ENCODE assay signal across 10 mouse cellular contexts in genomic region chr10:79745411-79745810, GRCm38 (mm10). TPM values are rescaled to one million over a fixed set of nuclear protein-coding genes. Genes with fewer than 3 reads are reported as not detected.
DNase-seq lines count a peak whose midpoint lies in the region; ATAC-seq and TF ChIP-seq lines count a peak whose summit lies in the region.
"Had no signal": no experiment of that assay in that cellular context is flagged by ENCODE, and none has a peak within 500 bp of the region (broad histone marks: within the 10 kb centered on the region; RNA-seq: fewer than 3 reads in every experiment).

No protein-coding gene starts in this region.

- H3K9ac ChIP-seq in hindbrain, embryonic 15.5 days: 0 out of 2 replicates have a peak overlapping the region, but pooled peaks have one; percentile 19
- H3K9ac ChIP-seq in liver, embryonic 16.5 days (ENCODE audit: low read depth, low read length): no peak overlapping the region; the same call in 1 of the 2 replicates

- no peaks in the 10 kb centered on the region for H3K9me3 ChIP-seq in erythroblast, embryonic 14.5 days (ENCODE audit: control insufficient read depth, low read length)
- H3K9me3 ChIP-seq in G1E (replicated peaks): no peaks in the 10 kb centered on the region
- H3K9me3 ChIP-seq in hindbrain, embryonic 15.5 days: no peaks in the 10 kb centered on the region
- H3K9me3 ChIP-seq in liver, embryonic 16.5 days (replicated peaks; ENCODE audit: control insufficient read depth, low read length): no peaks in the 10 kb centered on the region

- no peak for ATAC-seq in erythroblast, adult 5-6 weeks (replicated peaks; ENCODE audit: low FRiP score, poor library complexity, severe bottlenecking)
- no peak for ATAC-seq in G1E (ENCODE audit: extremely low read depth, insufficient number of reproducible peaks, low FRiP score, poor library complexity, severe bottlenecking)
- ATAC-seq in hindbrain, embryonic 15.5 days (ENCODE audit: low FRiP score, low read depth): no peak
- ATAC-seq in liver, embryonic 16.5 days (ENCODE audit: low read depth): no peak

- H3K4me1 ChIP-seq in erythroblast, embryonic 14.5 days (ENCODE audit: control insufficient read depth): peaks cover 50% of the 10 kb centered on the region
- H3K4me1 ChIP-seq in G1E (ENCODE audit: insufficient read depth, low read depth, low read length): peaks cover 33% of the 10 kb centered on the region
- peaks cover 14% of the 10 kb centered on the region for H3K4me1 ChIP-seq in hindbrain, embryonic 15.5 days (replicated peaks)
- peaks cover 19% of the 10 kb centered on the region for H3K4me1 ChIP-seq in liver, embryonic 16.5 days (ENCODE audit: control insufficient read depth, low read depth, low read length)

- H3K27me3 ChIP-seq in erythroblast, embryonic 14.5 days (ENCODE audit: control insufficient read depth): no peaks in the 10 kb centered on the region
- H3K27me3 ChIP-seq in G1E (ENCODE audit: insufficient read depth, low read length): no peaks in the 10 kb centered on the region
- no peaks in the 10 kb centered on the region for H3K27me3 ChIP-seq in hindbrain, embryonic 15.5 days
- H3K27me3 ChIP-seq in liver, embryonic 16.5 days (ENCODE audit: control insufficient read depth, insufficient read depth, low read depth, low read length): no peaks in the 10 kb centered on the region

- H3K36me3 ChIP-seq in erythroblast, embryonic 14.5 days (ENCODE audit: control insufficient read depth): peaks cover 39% of the 10 kb centered on the region
- H3K36me3 ChIP-seq in G1E (replicated peaks): peaks cover 50% of the 10 kb centered on the region
- peaks cover 34% of the 10 kb centered on the region for H3K36me3 ChIP-seq in hindbrain, embryonic 15.5 days
- peaks cover 12% of the 10 kb centered on the region for H3K36me3 ChIP-seq in liver, embryonic 16.5 days (ENCODE audit: control insufficient read depth, insufficient read depth)

- no peak for DNase-seq in G1E (ENCODE audit: low spot score)
- no peak for DNase-seq in embryo, embryonic 11 days
- DNase-seq in thymus, postnatal 25 days: no peak
- DNase-seq in spleen, postnatal 4 days (ENCODE audit: low spot score in 2 of 2): no peak
- DNase-seq: adrenal gland, postnatal 36 days had no signal

- H3K4me3 ChIP-seq in erythroblast, embryonic 14.5 days (replicated peaks): peak overlapping the region; percentile 80
- H3K4me3 ChIP-seq in G1E (ENCODE audit: low read depth, low read length): peak overlapping the region; percentile 74
- peak overlapping the region; percentile 60 for H3K4me3 ChIP-seq in hindbrain, embryonic 15.5 days
- peak overlapping the region; percentile 72 for H3K4me3 ChIP-seq in liver, embryonic 16.5 days (ENCODE audit: low read depth, low read length)

- no peak overlapping the region for H3K27ac ChIP-seq in hindbrain, embryonic 15.5 days (replicated peaks)
- H3K27ac ChIP-seq in liver, embryonic 16.5 days (ENCODE audit: low read length): no peak overlapping the region

- H3K4me2 ChIP-seq in hindbrain, embryonic 15.5 days: peak overlapping the region; percentile 58
- peak overlapping the region; percentile 82 for H3K4me2 ChIP-seq in liver, embryonic 16.5 days (ENCODE audit: low read depth, low read length)

- WGBS in hindbrain, embryonic 15.5 days: 93% methylated on average over 3 of the region's 3 CpGs
- 82% methylated on average over 3 of the region's 3 CpGs for WGBS in liver, embryonic 16.5 days (ENCODE audit: insufficient replicate concordance)

- no peak for TF ChIP-seq CTCF in G1E (IDR thresholded peaks at IDR 0.05; ENCODE audit: low read depth, low read length)

RNA-seq across cellular contexts. Expression of gene Polrmt, which starts 1.0 kb away (rescaled TPM):
- 2.1 and 2.5 TPM in 2 replicates for polyA plus RNA-seq in erythroblast, embryonic 14.5 days (2012)
- 3.6 and 4.8 TPM in 2 replicates for total RNA-seq in erythroblast, adult 5-6 weeks (2015; ENCODE audit: low replicate concordance)
- 1.1 and 5.0 TPM in 2 replicates for total RNA-seq in erythroblast, adult 5-6 weeks (2017; ENCODE audit: low replicate concordance)
- 44.5 and 50.5 TPM in 2 replicates for total RNA-seq in G1E (2014; fragmentation: Nextera tagmentation)
- 16.7 and 17.1 TPM in 2 replicates for total RNA-seq in G1E (2017)
- 45.3 and 45.5 TPM in 2 replicates for polyA plus RNA-seq in G1E (2012)
- polyA plus RNA-seq in hindbrain, embryonic 15.5 days (2015; fragmentation: Nextera tagmentation; extraction: Ambion mirVana): 37.0 and 43.0 TPM in 2 replicates
- polyA plus RNA-seq in liver, embryonic 16.5 days (2015; fragmentation: Nextera tagmentation; extraction: Ambion mirVana): 13.4 and 14.4 TPM in 2 replicates

RNA-seq across cellular contexts. Expression of gene Fgf22, which starts 9.5 kb away (rescaled TPM):
- not detected in 2 replicates for polyA plus RNA-seq in erythroblast, embryonic 14.5 days (2012)
- not detected in 2 replicates for total RNA-seq in erythroblast, adult 5-6 weeks (2015; ENCODE audit: low replicate concordance)
- 0.26 TPM in 1 of 2 replicates, not detected in the other for total RNA-seq in erythroblast, adult 5-6 weeks (2017; ENCODE audit: low replicate concordance)
- total RNA-seq in G1E (2014; fragmentation: Nextera tagmentation) (not detected in 2 replicates), G1E (2017) (0.44 TPM in 1 of 2 replicates, not detected in the other)
- polyA plus RNA-seq in G1E (2012): not detected in 2 replicates
- 2.2 and 2.4 TPM in 2 replicates for polyA plus RNA-seq in hindbrain, embryonic 15.5 days (2015; fragmentation: Nextera tagmentation; extraction: Ambion mirVana)
- polyA plus RNA-seq in liver, embryonic 16.5 days (2015; fragmentation: Nextera tagmentation; extraction: Ambion mirVana): not detected in 2 replicates
- total RNA-seq: adrenal gland, postnatal 36 days; gastrocnemius, adult 8-10 months had no signal

RNA-seq across cellular contexts. Expression of gene Rnf126, which starts 21.3 kb away (rescaled TPM):
- 35.3 and 45.1 TPM in 2 replicates for polyA plus RNA-seq in erythroblast, embryonic 14.5 days (2012)
- total RNA-seq in erythroblast, adult 5-6 weeks (2015; ENCODE audit: low replicate concordance): 11.3 and 12.1 TPM in 2 replicates
- total RNA-seq in erythroblast, adult 5-6 weeks (2017; ENCODE audit: low replicate concordance): 2.6 and 10.7 TPM in 2 replicates
- total RNA-seq in G1E (2014; fragmentation: Nextera tagmentation): 109 and 129 TPM in 2 replicates
- 23.5 and 25.2 TPM in 2 replicates for total RNA-seq in G1E (2017)
- polyA plus RNA-seq in G1E (2012): 353 and 382 TPM in 2 replicates
- 103 and 125 TPM in 2 replicates for polyA plus RNA-seq in hindbrain, embryonic 15.5 days (2015; fragmentation: Nextera tagmentation; extraction: Ambion mirVana)
- polyA plus RNA-seq in liver, embryonic 16.5 days (2015; fragmentation: Nextera tagmentation; extraction: Ambion mirVana): 17.4 and 26.2 TPM in 2 replicates

RNA-seq across cellular contexts. Expression of gene Hcn2, which starts 29.0 kb away (rescaled TPM):
- polyA plus RNA-seq in erythroblast, embryonic 14.5 days (2012): 0.08 and 0.15 TPM in 2 replicates
- total RNA-seq in erythroblast, adult 5-6 weeks (2015; ENCODE audit: low replicate concordance): not detected in 2 replicates
- not detected in 2 replicates for total RNA-seq in erythroblast, adult 5-6 weeks (2017; ENCODE audit: low replicate concordance)
- total RNA-seq in G1E (2014; fragmentation: Nextera tagmentation) (0.29 TPM in 1 of 2 replicates, not detected in the other), G1E (2017) (0.11 and 0.17 TPM in 2 replicates)
- polyA plus RNA-seq in G1E (2012): 0.27 and 0.47 TPM in 2 replicates
- 2.6 and 2.8 TPM in 2 replicates for polyA plus RNA-seq in hindbrain, embryonic 15.5 days (2015; fragmentation: Nextera tagmentation; extraction: Ambion mirVana)
- not detected in 2 replicates for polyA plus RNA-seq in liver, embryonic 16.5 days (2015; fragmentation: Nextera tagmentation; extraction: Ambion mirVana)

RNA-seq across cellular contexts. Expression of gene Fstl3, which starts 31.7 kb away (rescaled TPM):
- polyA plus RNA-seq in erythroblast, embryonic 14.5 days (2012): 0.02 and 0.04 TPM in 2 replicates
- total RNA-seq in erythroblast, adult 5-6 weeks (2015; ENCODE audit: low replicate concordance): 1.7 and 5.8 TPM in 2 replicates
- not detected in 2 replicates for total RNA-seq in erythroblast, adult 5-6 weeks (2017; ENCODE audit: low replicate concordance)
- total RNA-seq in G1E (2014; fragmentation: Nextera tagmentation): not detected in 2 replicates
- 0.12 and 0.22 TPM in 2 replicates for total RNA-seq in G1E (2017)
- 0.05 TPM in 1 of 2 replicates, not detected in the other for polyA plus RNA-seq in G1E (2012)
- 2.3 and 2.5 TPM in 2 replicates for polyA plus RNA-seq in hindbrain, embryonic 15.5 days (2015; fragmentation: Nextera tagmentation; extraction: Ambion mirVana)
- polyA plus RNA-seq in liver, embryonic 16.5 days (2015; fragmentation: Nextera tagmentation; extraction: Ambion mirVana): 1.0 TPM in 2 replicates
